Mouse (Mus musculus): Measurements from ENCODE around the gene Rabgap1.

DNA sequence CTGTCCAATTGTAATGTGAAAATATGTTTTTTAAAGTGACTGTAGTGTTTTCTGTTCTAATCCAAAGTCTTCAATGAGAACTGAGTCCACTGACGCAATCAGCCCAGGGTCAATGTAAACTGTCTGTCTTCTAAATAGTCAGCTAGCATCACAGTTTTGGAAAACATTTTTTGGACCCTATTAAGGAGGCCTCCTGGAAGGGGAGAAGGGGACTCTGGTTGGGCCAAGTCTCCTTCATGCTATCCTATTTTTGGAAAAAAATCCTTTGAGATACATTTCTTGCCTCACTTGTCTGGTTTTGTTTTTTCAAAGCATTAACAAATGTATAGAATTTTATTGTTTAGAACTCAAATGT is 76.2 kb downstream of the Rabgap1 start:
- TF ChIP-seq CTCF (IDR thresholded peaks at IDR 0.05 in 2 of 3, conservative IDR thresholded peaks at IDR 0.05 in 1 of 3; ENCODE audit: control insufficient read depth in 1 of 3, insufficient read depth in 1 of 3, low read depth in 2 of 3, low read length in 3 of 3, poor library complexity in 1 of 3, severe bottlenecking in 1 of 3) (no peak), POLR2AphosphoS2 (IDR thresholded peaks at IDR 0.05; ENCODE audit: low read length) (no peak), E2F4 (IDR thresholded peaks at IDR 0.05; ENCODE audit: borderline replicate concordance, low read depth, low read length) (no peak), POLR2A (IDR thresholded peaks at IDR 0.05; ENCODE audit: control insufficient read depth in 1 of 2, insufficient read depth in 1 of 2, low read depth in 1 of 2, low read length in 2 of 2, poor library complexity in 1 of 2) (no peak), ETS1 (IDR thresholded peaks at IDR 0.05; ENCODE audit: low read depth, low read length) (no peak), RCOR1 (IDR thresholded peaks at IDR 0.05; ENCODE audit: low read depth, low read length) (no peak), HCFC1 (IDR thresholded peaks at IDR 0.05; ENCODE audit: low read depth, low read length) (no peak), NRF1 (IDR thresholded peaks at IDR 0.05; ENCODE audit: insufficient read depth, low read depth, low read length, poor library complexity, severe bottlenecking) (no peak), TAL1 (IDR thresholded peaks at IDR 0.05; ENCODE audit: low read length) (no peak), MEF2A (IDR thresholded peaks at IDR 0.05; ENCODE audit: extremely low read depth, insufficient replicate concordance, low read depth, low read length, poor library complexity, severe bottlenecking) (no peak), USF1 (IDR thresholded peaks at IDR 0.05; ENCODE audit: low read depth, low read length) (no peak)

All from MEL (cell line).